Mouse (Mus musculus): ENCODE data around the gene Cacng7. TPM values are rescaled to one million over a fixed set of nuclear protein-coding genes. Genes with fewer than 3 reads are reported as not detected.

Gene Cacng7
- polyA plus RNA-seq, 1 experiment from 2014 or later, result 5.2 TPM

DNA sequence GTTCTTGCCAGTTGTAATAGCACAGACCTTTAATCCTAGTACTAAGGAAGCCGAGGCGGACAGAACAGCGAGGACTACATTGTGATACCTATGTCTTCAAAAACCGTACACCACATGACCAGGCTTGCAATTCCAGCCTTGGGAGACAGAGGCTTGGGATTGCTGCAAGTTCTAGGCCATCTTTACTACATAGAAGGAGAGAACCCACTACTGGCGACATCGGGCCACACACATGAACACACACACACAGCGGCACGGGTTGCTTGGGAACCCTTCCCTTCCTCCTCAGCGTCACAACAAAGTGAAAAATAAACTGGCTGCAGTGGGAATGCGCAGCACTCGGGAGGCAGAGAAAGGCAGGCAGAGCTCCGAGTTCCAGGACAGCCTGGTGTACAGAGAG, 35.6 kb downstream of the Cacng7 start:
- no peak for ATAC-seq
- DNase-seq (ENCODE audit: low read depth, low spot score), result no peak
- ChIA-PET CTCF (no interaction called here), POLR2A (no interaction called here)
- TF ChIP-seq CTCF (IDR thresholded peaks at IDR 0.05), result no peak
- peaks cover 3% of the 10 kb centered on the region for H3K27me3 ChIP-seq
- in situ Hi-C loops (cut with MboI; ENCODE audit: low pct_unique_long_range_greater_than_20kb), result no loop called here

DNA sequence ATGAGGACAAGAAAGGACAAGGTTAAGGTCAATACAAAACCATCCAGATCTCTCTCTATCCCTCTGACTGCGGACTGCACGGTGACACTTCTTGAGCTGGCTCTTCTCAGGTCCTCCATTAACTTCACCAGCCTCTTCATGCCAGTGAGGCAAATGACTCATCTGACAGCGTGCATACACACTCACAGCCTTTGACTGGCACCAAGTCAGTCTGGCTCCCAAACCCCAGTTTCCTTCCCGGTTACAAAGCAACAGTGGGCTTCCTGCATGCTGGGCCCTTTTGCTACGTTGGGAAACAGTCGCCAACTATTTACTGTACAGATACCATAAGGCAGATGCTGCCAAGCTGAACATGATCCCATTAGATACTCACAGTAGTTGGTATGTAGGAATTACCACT, 36.4 kb downstream of the Cacng7 start:
- no peak for DNase-seq (ENCODE audit: low read depth, low spot score)
- no peak for ATAC-seq
- ChIA-PET POLR2A (no interaction called here), CTCF (no interaction called here)
- in situ Hi-C loops (cut with MboI; ENCODE audit: low pct_unique_long_range_greater_than_20kb), result no loop called here
- no peak for TF ChIP-seq CTCF (IDR thresholded peaks at IDR 0.05)
- H3K27me3 ChIP-seq, result peaks cover 3% of the 10 kb centered on the region

DNA sequence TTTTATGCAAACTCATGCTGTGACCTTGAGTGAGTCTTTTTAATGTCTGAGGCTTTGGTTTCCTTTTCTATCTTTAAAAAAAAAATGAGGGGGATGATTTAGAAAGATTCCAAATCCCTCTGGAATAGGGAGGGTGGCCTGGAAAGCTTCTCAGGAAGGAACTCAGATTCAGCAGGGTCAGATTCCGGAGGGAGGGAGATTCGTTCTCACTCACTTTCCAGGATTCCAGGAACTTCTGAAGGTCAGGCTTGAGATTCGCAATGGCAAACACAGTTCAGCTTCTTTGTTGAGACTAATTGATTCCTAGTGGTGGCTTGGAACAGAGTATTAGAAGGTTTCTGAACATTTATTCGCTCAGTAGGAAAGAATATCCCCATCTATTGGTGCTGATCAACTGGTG, 37.7 kb downstream of the Cacng7 start:
- H3K27me3 ChIP-seq, result peaks cover 3% of the 10 kb centered on the region
- POLR2A ChIA-PET, result no interaction called here
- ATAC-seq (no peak), DNase-seq (ENCODE audit: low read depth, low spot score) (no peak)
- CTCF ChIA-PET, result no interaction called here
- in situ Hi-C loops (cut with MboI; ENCODE audit: low pct_unique_long_range_greater_than_20kb), result no loop called here
- TF ChIP-seq CTCF (IDR thresholded peaks at IDR 0.05), result no peak

DNA sequence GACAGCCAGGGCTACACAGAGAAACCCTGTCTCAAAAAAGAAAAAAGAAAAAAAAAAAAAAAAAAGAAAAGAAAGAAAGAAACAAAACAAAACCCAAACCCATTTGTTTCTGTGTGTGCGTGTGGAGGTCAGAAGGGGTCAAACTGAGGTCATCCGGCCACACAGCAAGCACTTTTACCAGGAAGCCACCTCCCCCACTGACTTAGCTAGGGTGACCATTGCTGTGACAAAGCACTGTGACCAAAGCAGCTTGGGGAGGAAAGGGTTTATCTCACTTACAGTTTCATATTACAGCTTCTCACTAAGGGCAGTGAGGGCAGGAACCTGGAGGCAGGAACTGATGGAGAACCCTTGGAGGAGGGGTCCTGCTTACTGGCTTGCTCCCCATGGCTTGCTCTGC, 39.6 kb downstream of the Cacng7 start:
- no peak for TF ChIP-seq CTCF (IDR thresholded peaks at IDR 0.05)
- DNase-seq (ENCODE audit: low read depth, low spot score) (no peak), ATAC-seq (no peak)
- in situ Hi-C loops (cut with MboI; ENCODE audit: low pct_unique_long_range_greater_than_20kb), result no loop called here
- H3K27me3 ChIP-seq, result no peaks in the 10 kb centered on the region
- ChIA-PET POLR2A (interaction anchor here (0.7 kb wide), 1 partner anchor 126 kb away, joined by 5 read pairs; no protein-coding TSS in a partner anchor), CTCF (no interaction called here)

DNA sequence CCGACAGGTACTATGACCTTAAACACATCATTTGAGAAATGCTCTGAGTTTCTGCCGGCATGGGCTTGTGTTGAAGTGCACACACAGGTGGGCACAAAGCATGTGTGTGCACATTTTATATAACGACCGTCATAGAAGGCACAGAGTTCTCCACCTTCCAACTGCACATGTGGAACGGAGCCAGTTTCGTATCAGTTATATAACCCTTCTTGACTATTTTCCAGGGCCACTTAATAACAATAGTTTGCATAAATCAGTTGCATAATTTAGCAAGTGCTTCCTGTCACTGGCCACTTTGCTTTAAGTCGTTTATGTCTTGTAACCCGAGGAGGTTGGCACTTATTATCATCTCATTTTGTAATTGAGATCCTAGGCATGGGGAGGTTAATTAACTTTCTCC, 41.0 kb downstream of the Cacng7 start:
- in situ Hi-C loops (cut with MboI; ENCODE audit: low pct_unique_long_range_greater_than_20kb), result no loop called here
- DNase-seq (ENCODE audit: low read depth, low spot score) (no peak), ATAC-seq (no peak)
- ChIA-PET CTCF (no interaction called here), POLR2A (interaction anchor here (0.6 kb wide), 1 partner anchor 175 kb away, joined by 3 read pairs; no protein-coding TSS in a partner anchor)
- no peak for TF ChIP-seq CTCF (IDR thresholded peaks at IDR 0.05)
- no peaks in the 10 kb centered on the region for H3K27me3 ChIP-seq

DNA sequence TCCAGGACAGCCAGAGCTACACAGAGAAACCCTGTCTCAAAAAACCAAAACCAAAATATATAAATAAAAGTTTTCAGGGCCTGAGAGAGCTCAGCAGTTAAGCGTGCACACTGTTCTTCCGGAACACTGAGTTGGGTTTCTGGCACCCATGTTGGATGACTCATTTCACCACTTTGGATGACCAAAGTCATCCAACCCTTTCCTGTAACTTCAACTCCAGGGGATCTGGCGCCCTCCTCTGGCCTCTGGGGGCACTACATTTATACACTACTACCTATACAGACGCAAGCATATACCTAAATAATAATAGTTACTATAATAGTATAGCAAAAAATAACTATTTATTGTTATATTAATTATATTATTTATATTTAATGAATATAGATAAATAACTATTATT, 44.1 kb downstream of the Cacng7 start:
- no peaks in the 10 kb centered on the region for H3K27me3 ChIP-seq
- in situ Hi-C loops (cut with MboI; ENCODE audit: low pct_unique_long_range_greater_than_20kb), result no loop called here
- peak; percentile 10 for DNase-seq (ENCODE audit: low read depth, low spot score)
- peak; percentile 12 for ATAC-seq
- TF ChIP-seq CTCF (IDR thresholded peaks at IDR 0.05), result peak; percentile 76
- ChIA-PET CTCF (interaction anchor here (0.7 kb wide), 1 partner anchor 34 kb away, joined by 3 read pairs; no protein-coding TSS in a partner anchor), POLR2A (interaction anchor here (0.7 kb wide), 1 partner anchor 139 kb away, joined by 3 read pairs; no protein-coding TSS in a partner anchor)

DNA sequence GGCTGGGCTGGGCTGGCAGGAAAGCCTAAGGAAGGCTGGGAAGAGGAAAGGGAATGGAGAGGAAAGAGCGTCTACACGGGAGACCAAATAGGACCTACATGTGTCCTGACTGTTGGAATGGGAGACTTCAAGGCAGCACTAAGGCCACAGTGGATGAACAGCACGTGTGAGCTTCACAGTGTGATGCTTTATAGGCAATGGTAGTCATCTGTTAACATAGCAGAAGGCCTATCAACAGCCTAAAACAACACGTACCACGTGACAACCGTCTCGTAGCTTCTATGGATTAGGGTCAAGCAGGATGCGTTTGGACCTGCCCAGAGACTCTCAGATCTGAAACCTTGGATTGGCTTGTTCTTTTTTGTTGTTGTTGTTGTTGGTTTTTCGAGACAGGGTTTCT, 49.4 kb downstream of the Cacng7 start:
- ChIA-PET CTCF (no interaction called here), POLR2A (no interaction called here)
- H3K27me3 ChIP-seq, result no peaks in the 10 kb centered on the region
- in situ Hi-C loops (cut with MboI; ENCODE audit: low pct_unique_long_range_greater_than_20kb), result no loop called here
- TF ChIP-seq CTCF (IDR thresholded peaks at IDR 0.05), result no peak
- DNase-seq (ENCODE audit: low read depth, low spot score) (no peak), ATAC-seq (no peak)

DNA sequence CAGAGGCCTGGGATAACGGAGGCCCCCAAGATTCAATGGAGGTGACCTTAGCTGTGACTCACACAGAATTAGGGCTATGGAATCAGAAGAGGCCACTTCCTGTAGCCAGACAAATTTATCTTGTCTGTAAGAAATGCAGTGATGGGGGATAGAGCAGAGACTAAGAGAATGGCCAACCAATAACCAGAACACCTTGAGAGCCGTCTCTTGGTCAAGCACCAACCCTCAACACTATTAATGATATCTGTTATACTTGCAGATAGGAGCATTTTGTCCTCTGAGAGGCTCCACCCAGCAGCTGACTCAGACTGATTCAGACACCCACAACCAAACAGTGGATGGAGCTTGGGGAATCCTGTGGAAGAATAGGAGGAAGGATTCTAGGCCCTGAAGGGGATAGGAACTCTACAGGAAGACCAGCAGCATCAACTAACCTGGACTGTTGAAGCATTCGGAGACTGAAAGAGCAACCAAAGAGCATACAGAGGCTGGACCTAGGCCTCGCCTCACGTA, 52.1 kb downstream of the Cacng7 start:
- POLR2A ChIA-PET, result no interaction called here
- in situ Hi-C loops (cut with MboI; ENCODE audit: low pct_unique_long_range_greater_than_20kb), result no loop called here

DNA sequence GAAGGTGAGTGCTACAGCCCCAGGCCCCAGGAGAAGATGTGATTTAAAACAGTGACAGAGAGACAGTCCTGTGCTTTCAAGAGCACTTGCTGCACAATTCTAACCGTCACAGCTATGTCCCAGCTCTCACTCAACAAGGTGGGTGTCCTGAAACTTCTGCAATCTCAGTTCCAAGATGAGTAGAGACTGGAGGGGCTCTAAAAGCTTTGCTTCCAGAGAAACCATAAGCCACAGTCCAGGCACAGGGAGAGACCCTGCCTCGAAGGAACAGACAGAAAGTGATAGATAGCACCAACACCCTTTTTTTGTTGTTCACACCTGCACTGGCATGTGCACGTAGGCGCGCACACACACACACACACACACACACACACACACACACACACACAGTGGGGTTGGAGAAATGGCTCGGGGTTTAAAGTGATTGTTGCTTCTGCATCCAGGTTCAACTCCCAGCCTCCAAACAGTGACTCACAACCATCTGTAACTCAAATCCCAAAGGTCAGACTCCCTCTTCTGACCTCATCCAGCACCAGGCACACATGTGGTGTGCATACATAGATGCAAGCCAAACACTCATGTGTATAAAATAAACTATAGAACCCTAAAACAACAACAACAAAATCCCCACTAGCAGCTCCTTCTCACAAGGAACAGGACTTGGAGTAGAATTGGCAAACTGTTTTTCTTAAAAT, 53.4 kb downstream of the Cacng7 start:
- H3K27me3 ChIP-seq, result no peaks in the 10 kb centered on the region
- TF ChIP-seq CTCF (IDR thresholded peaks at IDR 0.05), result no peak
- ATAC-seq, result no peak
- ChIA-PET POLR2A (interaction anchor here (0.7 kb wide), 1 partner anchor 10 kb away, joined by 7 read pairs; no protein-coding TSS in a partner anchor), CTCF (no interaction called here)
- DNase-seq (ENCODE audit: low read depth, low spot score), result no peak
- in situ Hi-C loops (cut with MboI; ENCODE audit: low pct_unique_long_range_greater_than_20kb), result no loop called here

More for the DNA sequence above, 52.1 kb downstream of the Cacng7 start:
- no peak for DNase-seq (ENCODE audit: low read depth, low spot score)
- ATAC-seq, result no peak
- H3K27me3 ChIP-seq, result no peaks in the 10 kb centered on the region
- CTCF ChIA-PET, result no interaction called here
- no peak for TF ChIP-seq CTCF (IDR thresholded peaks at IDR 0.05)

DNA sequence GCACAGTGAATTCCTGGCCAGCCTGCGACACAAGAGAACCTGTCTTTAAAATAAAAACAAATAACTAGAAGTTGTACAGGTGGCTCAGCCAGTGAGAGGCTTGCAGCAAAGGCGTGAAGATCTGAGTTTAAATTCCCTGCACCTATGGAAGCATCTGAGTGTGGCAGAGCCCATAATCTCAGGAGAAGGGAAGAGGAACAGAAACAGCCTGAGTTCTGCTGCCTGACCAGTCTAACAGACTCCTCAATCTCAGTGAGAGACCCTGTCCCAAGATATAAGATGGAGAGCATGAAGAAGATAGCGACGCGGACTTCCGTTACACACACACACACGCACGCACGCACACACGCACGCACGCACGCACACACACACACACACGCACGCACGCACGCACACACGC, 55.0 kb downstream of the Cacng7 start:
- no peak for DNase-seq (ENCODE audit: low read depth, low spot score)
- TF ChIP-seq CTCF (IDR thresholded peaks at IDR 0.05), result no peak
- in situ Hi-C loops (cut with MboI; ENCODE audit: low pct_unique_long_range_greater_than_20kb), result no loop called here
- CTCF ChIA-PET, result no interaction called here
- POLR2A ChIA-PET, result no interaction called here
- ATAC-seq, result no peak
- H3K27me3 ChIP-seq, result no peaks in the 10 kb centered on the region

DNA sequence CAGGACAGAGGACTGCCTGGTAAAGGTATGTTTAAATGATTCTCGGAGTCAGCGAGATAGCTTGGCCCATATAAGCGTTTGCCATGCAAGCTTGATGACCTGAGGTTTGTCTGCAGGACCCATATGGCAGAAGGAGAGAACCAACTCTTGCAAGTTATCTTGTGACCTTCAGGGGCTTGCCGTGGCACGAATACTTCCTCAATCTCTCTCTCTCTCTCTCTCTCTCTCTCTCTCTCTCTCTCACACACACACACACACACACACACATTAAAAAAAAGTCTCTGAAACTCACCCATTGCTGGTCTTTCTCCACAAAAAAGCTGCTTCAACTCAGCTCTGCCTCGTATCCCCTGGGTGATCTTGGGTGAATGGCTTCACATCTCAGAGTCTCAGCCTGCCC, 56.1 kb downstream of the Cacng7 start:
- in situ Hi-C loops (cut with MboI; ENCODE audit: low pct_unique_long_range_greater_than_20kb), result no loop called here
- DNase-seq (ENCODE audit: low read depth, low spot score) (no peak), ATAC-seq (no peak)
- ChIA-PET CTCF (no interaction called here), POLR2A (interaction anchor here (0.7 kb wide), 1 partner anchor 59 kb away, joined by 8 read pairs; no protein-coding TSS in a partner anchor)
- no peak for TF ChIP-seq CTCF (IDR thresholded peaks at IDR 0.05)
- no peaks in the 10 kb centered on the region for H3K27me3 ChIP-seq

All from Patski (cell line).